Mouse (Mus musculus) layer of hippocampus, adult 9-10 months (tissue): ENCODE data around the gene Nfasc.

Source experiments
- DNase-seq: peaks from one replicate; pipeline ENCODE4 v3.0.0; 2022; ENCODE audit warnings: low spot score

Gene Nfasc

DNA sequence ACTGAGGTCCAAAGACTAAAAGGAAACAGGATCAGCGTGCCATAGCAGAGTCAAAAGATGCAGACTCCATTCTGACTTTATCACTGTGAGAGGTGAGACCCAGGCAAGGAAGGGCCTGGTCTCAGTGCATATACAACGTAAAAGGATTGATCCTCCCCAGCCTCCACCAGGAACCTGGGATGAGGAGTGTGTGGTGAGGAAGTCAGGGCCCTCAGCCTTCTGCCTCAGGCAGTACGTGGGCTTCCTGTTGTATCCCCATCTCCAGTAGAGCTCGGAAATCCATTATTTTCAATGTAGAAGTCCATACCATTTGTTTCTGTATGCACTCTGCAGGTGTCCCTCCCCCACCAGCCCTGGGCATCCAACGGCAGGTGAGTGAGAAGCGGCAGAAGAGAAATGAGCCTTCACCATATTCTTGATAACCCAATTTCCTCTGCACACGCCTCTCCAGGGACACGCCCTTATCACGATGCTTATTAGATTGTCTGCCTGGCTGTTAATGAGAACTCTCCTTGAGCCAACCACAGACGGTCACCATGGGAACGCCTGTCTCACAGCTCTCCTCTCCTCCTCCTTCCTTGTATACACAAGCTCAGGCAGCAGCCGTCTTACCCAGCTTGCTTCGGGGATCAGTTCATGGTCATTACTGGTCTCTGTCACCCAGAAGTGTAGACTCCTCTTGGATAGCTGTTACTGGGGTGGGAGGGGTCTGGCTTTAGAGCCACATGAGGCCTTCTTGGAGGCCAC, 100.4 kb downstream of the Nfasc start:
- no peak for DNase-seq

GRCm38 (mm10) chr1:132640256-132640655, 101.3 kb downstream of the Nfasc start:
- DNase-seq, result no peak

- no peak for DNase-seq
Measured at GRCm38 (mm10) chr1:132637346-132637745, 104.3 kb downstream of the Nfasc start.

DNA sequence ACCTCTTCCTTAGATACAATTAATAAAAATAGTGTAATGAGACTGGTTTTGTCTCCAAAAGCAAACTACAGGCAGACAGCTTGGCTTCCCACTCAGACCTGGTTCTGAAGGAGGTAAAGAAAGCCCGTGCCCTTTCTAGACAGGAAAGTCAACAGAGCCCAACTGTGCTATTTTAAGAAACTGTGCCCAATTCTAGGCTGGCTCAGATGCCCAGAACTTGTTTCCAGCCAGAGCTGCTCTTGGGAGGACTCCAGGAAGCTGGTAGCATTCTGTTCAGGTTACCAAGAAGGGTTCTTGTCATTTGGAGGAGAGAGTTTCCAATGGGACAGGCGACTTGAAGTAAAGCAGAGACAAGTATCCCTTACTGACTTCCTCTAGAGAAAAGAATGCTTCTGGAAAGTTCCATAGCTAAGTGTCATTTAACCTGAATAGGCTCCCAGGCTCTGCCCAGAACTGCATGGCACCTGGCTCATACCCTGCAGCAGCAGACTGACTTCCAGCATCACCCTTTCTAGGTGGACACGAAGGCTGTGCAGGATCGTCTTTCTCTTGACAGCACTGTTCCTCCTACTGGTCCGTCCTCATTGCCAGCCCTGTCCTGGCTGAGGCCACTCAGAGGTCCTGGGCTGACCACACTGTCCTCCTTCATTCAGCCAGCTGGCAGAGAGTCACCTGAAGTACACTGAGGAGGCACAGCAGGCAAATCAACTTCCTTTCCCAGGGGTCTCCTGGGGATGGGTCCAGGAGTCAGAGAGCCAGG, 111.8 kb downstream of the Nfasc start:
- no peak for DNase-seq

DNA sequence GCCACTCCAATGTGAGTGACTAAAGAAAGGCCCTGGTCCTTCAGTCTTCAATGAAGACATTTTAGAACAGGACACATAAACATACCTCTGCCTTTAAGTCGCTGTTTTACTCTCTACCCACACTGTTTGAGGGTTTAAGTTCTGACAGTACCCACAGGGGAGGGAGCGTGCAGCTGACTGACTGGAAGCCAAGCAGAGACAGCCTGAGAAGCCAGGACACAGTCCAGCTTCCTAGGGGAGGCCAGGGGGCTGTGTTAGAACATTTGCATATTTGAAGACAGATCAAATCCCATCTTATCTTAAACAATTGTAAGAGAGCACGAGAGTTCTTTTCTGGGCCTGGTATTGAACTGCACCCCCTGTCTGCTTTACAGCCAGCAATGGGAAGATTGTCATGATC, 113.0 kb downstream of the Nfasc start:
- DNase-seq, result no peak

DNA sequence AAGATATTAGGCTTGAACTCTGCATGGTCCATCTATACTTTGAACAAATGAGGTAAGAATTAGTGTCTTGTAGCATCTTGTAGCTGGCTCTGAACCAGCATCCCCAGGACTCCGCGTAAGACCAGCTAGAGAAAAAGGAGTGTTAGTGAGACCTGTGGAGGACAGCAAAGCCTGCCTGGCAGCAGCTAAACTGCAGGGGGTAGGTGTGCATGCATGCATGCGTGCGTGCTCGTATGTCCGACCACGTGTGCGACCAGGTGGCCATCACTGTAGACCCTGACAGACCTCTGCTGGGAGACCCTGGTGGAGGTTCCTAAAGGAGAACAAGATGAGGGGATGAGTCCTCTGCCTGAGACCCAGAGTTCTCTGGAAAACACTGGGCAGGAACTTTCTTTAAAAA, 113.4 kb downstream of the Nfasc start:
- DNase-seq, result no peak

DNA sequence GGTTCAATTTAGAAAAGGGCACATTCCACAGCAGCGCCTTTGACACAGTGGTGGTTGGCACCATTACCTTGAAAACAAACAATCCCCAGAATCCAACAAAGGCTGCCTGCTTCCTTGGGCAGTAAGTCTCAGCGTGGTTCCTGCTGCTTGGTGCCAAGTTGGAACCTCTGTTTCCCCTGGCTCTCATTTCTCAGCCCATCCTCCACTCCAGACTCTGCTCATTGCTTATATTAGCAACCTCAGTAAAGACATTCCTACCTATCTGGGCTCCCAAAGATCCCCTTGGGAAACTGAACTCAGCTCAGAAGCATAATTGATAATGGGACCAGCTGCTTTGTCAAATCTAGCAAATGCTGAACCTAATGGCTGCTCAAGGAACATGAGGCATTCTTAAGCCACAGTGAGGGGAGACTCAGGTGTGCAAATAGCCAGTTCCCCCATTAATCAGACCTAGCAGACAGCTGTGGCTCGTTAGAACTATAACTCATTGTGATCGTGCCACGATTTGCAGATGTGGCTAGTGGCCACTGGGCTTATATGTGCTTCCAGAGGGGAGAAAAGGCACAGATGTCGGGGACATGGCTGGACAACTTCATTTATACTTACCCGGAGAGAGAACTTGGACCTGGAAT, 115.4 kb downstream of the Nfasc start:
- no peak for DNase-seq

- no peak for DNase-seq
Measured at GRCm38 (mm10) chr1:132625034-132625433, 116.6 kb downstream of the Nfasc start.

- DNase-seq, result no peak
Measured at GRCm38 (mm10) chr1:132624466-132624865, 117.1 kb downstream of the Nfasc start.

- DNase-seq, result no peak
Measured at GRCm38 (mm10) chr1:132623641-132624336, 117.8 kb downstream of the Nfasc start.

DNA sequence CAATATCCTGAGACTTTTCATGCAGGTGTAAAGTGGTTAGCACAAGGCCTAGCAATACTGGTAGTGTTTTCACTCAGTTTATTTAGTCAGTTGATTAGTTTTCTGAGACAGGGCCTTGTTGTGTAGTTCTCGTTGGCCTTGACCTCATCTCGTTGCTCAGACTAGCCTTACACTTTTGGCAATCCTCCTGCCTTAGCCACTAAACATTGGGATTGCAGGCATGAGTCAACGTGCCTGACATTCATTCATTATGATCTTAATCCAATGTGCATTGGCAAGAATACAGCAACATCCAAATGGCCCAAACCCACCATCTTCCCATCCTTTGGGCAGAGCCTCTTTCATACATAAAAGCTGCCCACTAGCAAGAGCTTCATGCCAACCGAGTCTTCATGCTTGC, 129.5 kb downstream of the Nfasc start:
- DNase-seq, result no peak

DNA sequence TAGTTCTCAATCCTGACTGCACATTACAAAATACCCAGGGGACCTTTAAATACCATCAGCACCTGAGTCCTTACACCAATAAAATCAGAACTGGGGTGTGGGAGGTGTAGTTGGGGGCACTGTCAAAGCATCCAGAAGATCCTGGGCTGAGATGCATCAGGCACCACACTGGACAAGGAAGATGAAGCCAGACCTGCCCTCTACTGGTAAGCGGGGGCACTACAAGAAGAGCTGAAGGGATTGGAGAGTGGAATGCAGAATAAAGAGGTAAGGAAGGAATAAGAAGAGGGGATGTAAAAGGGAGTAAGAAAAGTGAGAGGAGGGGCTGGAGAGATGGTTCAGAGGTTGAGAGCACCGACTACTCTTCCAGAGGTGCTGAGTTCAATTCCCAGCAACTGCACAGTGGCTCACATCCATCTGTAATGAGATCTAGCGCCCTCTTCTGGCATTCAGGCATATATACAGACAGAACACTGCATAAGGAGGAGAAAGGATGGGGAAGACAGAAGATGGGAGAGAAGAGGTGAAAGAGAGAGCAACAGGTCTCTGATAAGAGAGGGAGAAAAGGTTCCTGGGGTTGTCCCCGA, 132.5 kb downstream of the Nfasc start:
- DNase-seq, result no peak

GRCm38 (mm10) chr1:132602161-132602560, 139.4 kb downstream of the Nfasc start:
- DNase-seq, result no peak

DNA sequence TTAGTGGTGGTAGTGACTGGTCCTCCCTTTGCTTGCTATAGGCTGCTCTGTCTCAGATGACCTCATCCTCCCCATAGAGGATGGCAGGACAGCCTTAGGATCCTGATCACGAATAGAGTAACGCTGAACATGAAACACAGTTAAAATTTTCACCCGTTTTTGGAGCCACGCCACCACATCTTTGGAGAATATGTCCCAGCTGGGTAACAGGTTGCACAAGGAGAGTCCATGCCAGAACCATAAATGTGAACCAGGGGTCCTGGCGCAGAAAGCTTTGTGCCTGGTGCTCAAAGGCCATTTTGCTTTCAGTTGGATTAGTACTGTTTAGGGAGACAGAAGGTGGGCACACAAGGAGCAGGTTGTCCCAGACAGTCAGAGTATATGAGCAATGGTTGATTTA, 143.6 kb downstream of the Nfasc start:
- DNase-seq, result no peak

DNA sequence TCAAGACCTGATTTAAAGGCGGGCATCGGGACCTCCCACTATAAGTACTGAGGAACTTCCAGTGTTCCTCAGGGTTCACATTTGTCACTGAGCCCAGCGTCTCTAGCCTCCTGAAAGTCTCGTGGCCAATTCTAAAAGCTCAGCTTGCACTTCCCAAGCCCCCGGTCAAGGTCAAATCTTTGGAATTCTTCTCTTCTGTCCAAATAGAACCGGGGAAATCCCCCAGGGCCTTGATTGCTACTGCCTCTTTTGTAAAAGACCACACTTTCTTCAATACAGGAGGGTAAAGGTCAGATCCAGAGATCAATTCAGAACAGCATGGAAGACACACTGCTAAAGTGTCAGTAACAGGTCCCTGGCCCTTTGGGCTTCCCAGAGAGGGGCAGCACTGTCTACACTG, 145.9 kb downstream of the Nfasc start:
- DNase-seq, result no peak

DNA sequence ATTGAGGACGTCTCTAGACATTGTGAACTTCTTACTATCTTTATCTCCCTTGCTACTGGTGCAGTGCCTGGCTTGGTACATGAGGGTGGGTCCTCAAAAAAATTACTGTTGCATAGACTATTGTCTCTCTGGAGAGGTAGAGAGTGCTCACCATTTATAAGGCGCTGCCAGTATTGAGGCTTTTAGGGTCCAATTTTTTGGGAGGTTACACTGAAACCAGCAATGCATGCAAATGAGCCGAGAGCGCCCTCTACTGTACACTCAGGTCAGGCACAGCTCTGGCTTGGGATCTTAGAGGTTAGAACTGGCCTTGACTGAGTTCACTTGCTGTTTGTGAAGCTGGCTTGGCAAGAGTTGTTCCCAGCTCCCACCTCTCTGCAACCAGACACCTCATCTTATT, 147.0 kb downstream of the Nfasc start:
- DNase-seq, result peak; percentile 67

GRCm38 (mm10) chr1:132592145-132592544, 149.5 kb downstream of the Nfasc start:
- DNase-seq, result no peak

DNA sequence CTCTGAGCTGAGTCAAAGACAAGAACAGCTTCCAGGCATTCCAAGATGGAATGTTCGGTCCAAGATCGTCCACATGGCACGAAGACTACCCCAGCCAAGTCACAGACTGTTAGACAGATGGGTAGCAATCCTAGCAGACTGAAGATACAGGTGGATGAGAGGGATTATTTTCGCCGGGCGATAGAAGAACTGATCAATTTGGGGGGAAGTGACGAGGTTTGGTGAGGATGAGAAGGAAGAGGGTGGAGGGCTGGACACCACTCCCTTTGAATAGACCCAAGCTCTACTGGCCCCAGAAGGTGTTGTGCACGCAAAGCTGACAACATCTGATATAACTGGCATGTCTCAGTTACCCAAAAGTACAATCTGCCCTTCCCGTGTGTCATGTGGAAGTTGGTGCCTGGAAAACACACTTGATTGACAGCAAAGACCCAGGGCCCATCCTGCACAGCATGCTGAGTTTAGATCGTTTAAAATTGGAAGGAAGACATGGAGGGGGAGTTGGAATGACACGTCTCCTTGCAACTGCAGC, 150.1 kb downstream of the Nfasc start:
- no peak for DNase-seq

- no peak for DNase-seq
Measured at GRCm38 (mm10) chr1:132586679-132587201, 154.9 kb downstream of the Nfasc start.

DNA sequence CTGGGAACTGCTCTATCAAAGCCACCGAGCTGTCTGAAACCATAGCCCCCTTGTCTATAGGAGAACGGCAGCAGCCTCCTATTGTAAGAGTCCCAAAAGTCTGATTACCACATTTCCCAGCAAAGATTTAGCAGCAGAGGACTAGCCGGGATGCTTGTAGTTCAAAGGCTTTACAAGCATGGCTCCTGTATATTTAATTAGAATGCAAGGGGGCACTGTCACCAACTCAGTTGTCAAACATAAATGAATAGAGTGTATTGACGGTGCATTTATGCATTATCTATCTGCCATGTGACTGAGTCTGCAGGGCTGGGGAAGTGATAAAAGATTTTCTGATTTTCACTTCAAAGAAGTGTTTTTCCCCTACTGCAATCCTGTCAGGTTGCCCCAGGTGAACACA, 156.2 kb downstream of the Nfasc start:
- no peak for DNase-seq

- DNase-seq, result no peak
Measured at GRCm38 (mm10) chr1:132582998-132583604, 158.5 kb downstream of the Nfasc start.
